Mouse (Mus musculus): Measurements from ENCODE around the gene Slc22a12. TPM values are rescaled to one million over a fixed set of nuclear protein-coding genes. Genes with fewer than 3 reads are reported as not detected.

Gene Slc22a12
- polyA plus RNA-seq (2014; fragmentation: Illumina TruSeq; extraction: RNeasy Lipid Tissue Mini Kit (QIAGEN cat#74804); ENCODE audit: low read depth, low replicate concordance), result 48.4 TPM

GRCm38 (mm10) chr19:6542367-6543034 lies at the start of gene Slc22a12:
Slc22a12 (minus strand) TSS chr19:6543032.

Other genes with a start within 250 kb of the Slc22a12 start
- 3.2 TPM for gene Cdc42bpg, start 236.6 kb downstream of the Slc22a12 start, polyA plus RNA-seq (2014; fragmentation: Illumina TruSeq; extraction: RNeasy Lipid Tissue Mini Kit (QIAGEN cat#74804); ENCODE audit: low read depth, low replicate concordance)
- gene Men1, start 208.1 kb downstream of the Slc22a12 start, polyA plus RNA-seq (2014; fragmentation: Illumina TruSeq; extraction: RNeasy Lipid Tissue Mini Kit (QIAGEN cat#74804); ENCODE audit: low read depth, low replicate concordance), result 4.2 TPM
- 5.5 TPM for gene Map4k2, start 201.9 kb downstream of the Slc22a12 start, polyA plus RNA-seq (2014; fragmentation: Illumina TruSeq; extraction: RNeasy Lipid Tissue Mini Kit (QIAGEN cat#74804); ENCODE audit: low read depth, low replicate concordance)
- gene Sf1, start 179.3 kb downstream of the Slc22a12 start, polyA plus RNA-seq (2014; fragmentation: Illumina TruSeq; extraction: RNeasy Lipid Tissue Mini Kit (QIAGEN cat#74804); ENCODE audit: low read depth, low replicate concordance), result 77.9 TPM
- gene Pygm, start 158.6 kb downstream of the Slc22a12 start, polyA plus RNA-seq (2014; fragmentation: Illumina TruSeq; extraction: RNeasy Lipid Tissue Mini Kit (QIAGEN cat#74804); ENCODE audit: low read depth, low replicate concordance), result 4.2 TPM
- 3.5 TPM for gene Rasgrp2, start 143.7 kb downstream of the Slc22a12 start, polyA plus RNA-seq (2014; fragmentation: Illumina TruSeq; extraction: RNeasy Lipid Tissue Mini Kit (QIAGEN cat#74804); ENCODE audit: low read depth, low replicate concordance)
- not detected for gene Nrxn2, start 124.3 kb downstream of the Slc22a12 start, polyA plus RNA-seq (2014; fragmentation: Illumina TruSeq; extraction: RNeasy Lipid Tissue Mini Kit (QIAGEN cat#74804); ENCODE audit: low read depth, low replicate concordance)